Mouse (Mus musculus) liver, embryonic 14.5 days (tissue): Measurements from ENCODE around the gene Prkaa2. TPM values are rescaled to one million over a fixed set of nuclear protein-coding genes. Genes with fewer than 3 reads are reported as not detected.

ENCODE experiments used
- ATAC-seq: fragments of 200-750 bp; cut with Nextera tagmentation; 2 replicates; pipeline ENCODE4 v1.8.0; 2017; ENCODE audit warnings: moderate number of reproducible peaks, mild to moderate bottlenecking, moderate library complexity; ENCODE audit not compliant: insufficient read depth
- DNase-seq, 3 experiments: peaks; one replicate each; pipeline ENCODE4 v3.0.0-alpha.2; 2012 to 2013; ENCODE audit warnings: low read depth in 3 of 3, low spot score in 3 of 3
- H3K27ac ChIP-seq: fragments of 300-500 bp; sonication (generic); 2 replicates; pipeline ENCODE4 v1.5.1; 2014; ENCODE audit warnings: moderate library complexity, mild to moderate bottlenecking, control low read depth, inconsistent platforms
- H3K27me3 ChIP-seq: fragments of 300-500 bp; sonication (generic); 2 replicates; pipeline ENCODE4 v1.6.1; 2014; ENCODE audit warnings: mild to moderate bottlenecking, low read length, moderate library complexity; ENCODE audit not compliant: control insufficient read depth, insufficient read depth
- H3K36me3 ChIP-seq: fragments of 300-500 bp; sonication (generic); replicated peaks from 2 replicates; pipeline ENCODE4 v1.6.1; 2014; ENCODE audit warnings: low read depth; ENCODE audit not compliant: control insufficient read depth, insufficient read depth
- H3K4me1 ChIP-seq, 2 experiments: fragments of 200-500 bp in 1 of 2; fragments of 300-500 bp in 1 of 2; sonication (generic) in 1 of 2; replicated peaks; 2 replicates each; pipeline ENCODE4 v1.6.1; 2012 to 2014; ENCODE audit warnings: antibody characterized with exemption in 1 of 2, inconsistent platforms in 1 of 2, low read length in 1 of 2; ENCODE audit not compliant: control insufficient read depth in 2 of 2, insufficient read depth in 2 of 2
- H3K4me2 ChIP-seq: fragments of 300-500 bp; sonication (generic); 2 replicates; pipeline ENCODE4 v1.6.1; 2014; ENCODE audit warnings: low read depth, mild to moderate bottlenecking, control low read depth, moderate library complexity
- H3K4me3 ChIP-seq, 2 experiments: fragments of 200-500 bp in 1 of 2; fragments of 300-500 bp in 1 of 2; sonication (generic) in 1 of 2; 2 replicates each; pipeline ENCODE4 v1.5.1; 2012 to 2014; ENCODE audit warnings: low read depth in 2 of 2, low read length in 2 of 2, mild to moderate bottlenecking in 2 of 2, control low read depth in 1 of 2, inconsistent platforms in 1 of 2, moderate library complexity in 1 of 2; ENCODE audit not compliant: insufficient read depth in 1 of 2
- H3K9ac ChIP-seq: fragments of 300-500 bp; sonication (generic); replicated peaks from 2 replicates; pipeline ENCODE4 v1.6.1; 2014; ENCODE audit warnings: mild to moderate bottlenecking, control low read depth, moderate library complexity
- H3K9me3 ChIP-seq: fragments of 300-500 bp; sonication (generic); 2 replicates; pipeline ENCODE4 v1.6.1; 2016; ENCODE audit warnings: low read length, mixed read lengths; ENCODE audit not compliant: control insufficient read depth
- CTCF ChIP-seq: IDR thresholded peaks from 2 replicates; pipeline ENCODE4 v1.5.1; 2016; ENCODE audit warnings: antibody characterized with exemption, low read depth, control low read depth
- EP300 ChIP-seq: IDR thresholded peaks from 2 replicates; pipeline ENCODE4 v1.6.1; 2016; ENCODE audit warnings: antibody characterized with exemption, low read depth
- WGBS: fragments of 180-500 bp; shearing (Covaris S2); extraction: QIAGEN DNeasy Blood & Tissue Kit; methylation state at CpG from one replicate; pipeline ENCODE4 v1.1.7; 2014; ENCODE audit not compliant: insufficient replicate concordance; 5-methylcytosine and 5-hydroxymethylcytosine counted together
- polyA plus RNA-seq, 2 experiments: library from polyadenylated mRNA; depleted of rRNA in 1 of 2; stranded (reverse) in 1 of 2; unstranded in 1 of 2; fragments of >200 nt; fragmentation: Nextera tagmentation in 1 of 2; extraction: Ambion mirVana in 1 of 2; gene quantifications; 2 replicates each; pipeline versions ENCODE4 v1.2.1 to v1.2.3; 2012 to 2014

The Prkaa2 gene
- polyA plus RNA-seq, 2 experiments: 0.17 to 0.19 TPM

- no peaks in the 10 kb centered on the region for H3K36me3 ChIP-seq
- no peak for TF ChIP-seq CTCF
- TF ChIP-seq EP300: no peak
- H3K4me1 ChIP-seq: no peaks in the 10 kb centered on the region
- no peak overlapping the region for H3K4me2 ChIP-seq
- no peak overlapping the region for H3K27ac ChIP-seq
- H3K9me3 ChIP-seq: no peaks in the 10 kb centered on the region
- 53% methylated on average over 7 of the region's 7 CpGs for WGBS
- H3K9ac ChIP-seq: no peak overlapping the region
- no peak for ATAC-seq
- DNase-seq: no peak
- H3K4me3 ChIP-seq: no peak overlapping the region
- H3K27me3 ChIP-seq: no peaks in the 10 kb centered on the region
Observed at GRCm38 (mm10) chr4:105149492-105149891, 39.8 kb upstream of the Prkaa2 start.

GRCm38 (mm10) chr4:105133350-105134050, 23.8 kb upstream of the Prkaa2 start:
- no peaks in the 10 kb centered on the region for H3K27me3 ChIP-seq
- 50% methylated on average over 4 of the region's 4 CpGs for WGBS
- H3K36me3 ChIP-seq: no peaks in the 10 kb centered on the region
- no peak overlapping the region for H3K4me2 ChIP-seq
- DNase-seq (no peak), ATAC-seq (no peak)
- H3K4me3 ChIP-seq: no peak overlapping the region
- H3K27ac ChIP-seq: no peak overlapping the region
- H3K9me3 ChIP-seq: no peaks in the 10 kb centered on the region
- TF ChIP-seq EP300: no peak
- TF ChIP-seq CTCF: no peak
- H3K4me1 ChIP-seq: peaks cover 0 to 2% of the 10 kb centered on the region in 2 experiments; a peak in 1 of 4 replicates
- H3K9ac ChIP-seq: no peak overlapping the region

GRCm38 (mm10) chr4:105131756-105132314, 22.1 kb upstream of the Prkaa2 start:
- no peak overlapping the region for H3K4me2 ChIP-seq
- no peaks in the 10 kb centered on the region for H3K9me3 ChIP-seq
- H3K27me3 ChIP-seq: no peaks in the 10 kb centered on the region
- H3K27ac ChIP-seq: no peak overlapping the region
- no peak overlapping the region for H3K4me3 ChIP-seq
- H3K36me3 ChIP-seq: no peaks in the 10 kb centered on the region
- H3K9ac ChIP-seq: no peak overlapping the region
- TF ChIP-seq EP300 (no peak), CTCF (no peak)
- DNase-seq (no peak), ATAC-seq (no peak)
- no peaks in the 10 kb centered on the region for H3K4me1 ChIP-seq
- WGBS: 38% methylated on average over 9 of the region's 9 CpGs

- TF ChIP-seq CTCF: no peak
- TF ChIP-seq EP300: no peak
- DNase-seq: no peak
- no peaks in the 10 kb centered on the region for H3K4me1 ChIP-seq
- no peaks in the 10 kb centered on the region for H3K27me3 ChIP-seq
- 49% methylated on average over 7 of the region's 7 CpGs for WGBS
- ATAC-seq: no peak
- no peak overlapping the region for H3K27ac ChIP-seq
- no peak overlapping the region for H3K4me2 ChIP-seq
- H3K4me3 ChIP-seq: no peak overlapping the region
- H3K9me3 ChIP-seq: no peaks in the 10 kb centered on the region
- no peak overlapping the region for H3K9ac ChIP-seq
- no peaks in the 10 kb centered on the region for H3K36me3 ChIP-seq
Observed at GRCm38 (mm10) chr4:105129212-105129611, 19.5 kb upstream of the Prkaa2 start.

GRCm38 (mm10) chr4:105122429-105122828, 12.7 kb upstream of the Prkaa2 start:
- peak in 1 of 3 experiments; percentile 9 for DNase-seq
- H3K27ac ChIP-seq: no peak overlapping the region
- TF ChIP-seq EP300 (no peak), CTCF (peak; percentile 57)
- H3K9me3 ChIP-seq: no peaks in the 10 kb centered on the region
- no peak overlapping the region for H3K4me2 ChIP-seq
- no peak overlapping the region for H3K9ac ChIP-seq
- no peaks in the 10 kb centered on the region for H3K36me3 ChIP-seq
- no peaks in the 10 kb centered on the region for H3K27me3 ChIP-seq
- H3K4me1 ChIP-seq: no peaks in the 10 kb centered on the region
- WGBS: 21% methylated on average over 8 of the region's 8 CpGs
- H3K4me3 ChIP-seq: no peak overlapping the region
- no peak for ATAC-seq
